Mouse (Mus musculus): ENCODE measurements around the gene Hoxa11.
A peak's percentile ranks its signal among the peaks of the same experiment; 100 is the strongest.

Hoxa11 gene

GRCm38 (mm10) chr6:52219234-52219942, 26.2 kb downstream of the Hoxa11 start:
- no peaks in the 10 kb centered on the region for H3K36me3 ChIP-seq (ENCODE audit: insufficient read depth, low read length)
- H3K27me3 ChIP-seq (ENCODE audit: insufficient read depth, low read length), result peaks cover 100% of the 10 kb centered on the region
- peaks cover 42% of the 10 kb centered on the region for H3K4me1 ChIP-seq (replicated peaks; ENCODE audit: low read depth, low read length)
- no peaks in the 10 kb centered on the region for H3K9me3 ChIP-seq (ENCODE audit: low read length)
- H3K4me3 ChIP-seq (replicated peaks; ENCODE audit: low read length), result no peak overlapping the region
- TF ChIP-seq CTCF (conservative IDR thresholded peaks at IDR 0.05; ENCODE audit: low read length) (no peak), NANOG (IDR thresholded peaks at IDR 0.05; ENCODE audit: borderline replicate concordance, low read length) (no peak), POU5F1 (IDR thresholded peaks at IDR 0.05; ENCODE audit: borderline replicate concordance, low read length) (no peak)

- TF ChIP-seq NANOG (IDR thresholded peaks at IDR 0.05; ENCODE audit: borderline replicate concordance, low read length) (no peak), POU5F1 (IDR thresholded peaks at IDR 0.05; ENCODE audit: borderline replicate concordance, low read length) (no peak), CTCF (conservative IDR thresholded peaks at IDR 0.05; ENCODE audit: low read length) (no peak)
- H3K9me3 ChIP-seq (ENCODE audit: low read length), result no peaks in the 10 kb centered on the region
- H3K36me3 ChIP-seq (ENCODE audit: insufficient read depth, low read length), result no peaks in the 10 kb centered on the region
- no peak overlapping the region for H3K4me3 ChIP-seq (replicated peaks; ENCODE audit: low read length)
- H3K4me1 ChIP-seq (replicated peaks; ENCODE audit: low read depth, low read length), result peaks cover 37% of the 10 kb centered on the region
- peaks cover 100% of the 10 kb centered on the region for H3K27me3 ChIP-seq (ENCODE audit: insufficient read depth, low read length)
Observed at GRCm38 (mm10) chr6:52218643-52219215, 26.9 kb downstream of the Hoxa11 start.

GRCm38 (mm10) chr6:52217895-52218642, 27.5 kb downstream of the Hoxa11 start:
- H3K27me3 ChIP-seq (ENCODE audit: insufficient read depth, low read length), result peaks cover 100% of the 10 kb centered on the region
- H3K4me1 ChIP-seq (replicated peaks; ENCODE audit: low read depth, low read length), result peaks cover 43% of the 10 kb centered on the region
- H3K9me3 ChIP-seq (ENCODE audit: low read length), result no peaks in the 10 kb centered on the region
- peak overlapping the region; percentile 71 for H3K4me3 ChIP-seq (replicated peaks; ENCODE audit: low read length)
- TF ChIP-seq CTCF (conservative IDR thresholded peaks at IDR 0.05; ENCODE audit: low read length), result no peak
- no peak for TF ChIP-seq NANOG (IDR thresholded peaks at IDR 0.05; ENCODE audit: borderline replicate concordance, low read length)
- no peak for TF ChIP-seq POU5F1 (IDR thresholded peaks at IDR 0.05; ENCODE audit: borderline replicate concordance, low read length)
- H3K36me3 ChIP-seq (ENCODE audit: insufficient read depth, low read length), result no peaks in the 10 kb centered on the region

- no peaks in the 10 kb centered on the region for H3K36me3 ChIP-seq (ENCODE audit: insufficient read depth, low read length)
- H3K4me3 ChIP-seq (replicated peaks; ENCODE audit: low read length), result peak overlapping the region; percentile 71
- TF ChIP-seq NANOG (IDR thresholded peaks at IDR 0.05; ENCODE audit: borderline replicate concordance, low read length), result no peak
- TF ChIP-seq POU5F1 (IDR thresholded peaks at IDR 0.05; ENCODE audit: borderline replicate concordance, low read length), result no peak
- no peak for TF ChIP-seq CTCF (conservative IDR thresholded peaks at IDR 0.05; ENCODE audit: low read length)
- H3K27me3 ChIP-seq (ENCODE audit: insufficient read depth, low read length), result peaks cover 100% of the 10 kb centered on the region
- H3K4me1 ChIP-seq (replicated peaks; ENCODE audit: low read depth, low read length), result peaks cover 49% of the 10 kb centered on the region
- H3K9me3 ChIP-seq (ENCODE audit: low read length), result no peaks in the 10 kb centered on the region
Observed at GRCm38 (mm10) chr6:52217459-52217768, 28.2 kb downstream of the Hoxa11 start.

- no peaks in the 10 kb centered on the region for H3K36me3 ChIP-seq (ENCODE audit: insufficient read depth, low read length)
- peaks cover 49% of the 10 kb centered on the region for H3K4me1 ChIP-seq (replicated peaks; ENCODE audit: low read depth, low read length)
- TF ChIP-seq NANOG (IDR thresholded peaks at IDR 0.05; ENCODE audit: borderline replicate concordance, low read length) (no peak), POU5F1 (IDR thresholded peaks at IDR 0.05; ENCODE audit: borderline replicate concordance, low read length) (no peak), CTCF (conservative IDR thresholded peaks at IDR 0.05; ENCODE audit: low read length) (no peak)
- peak overlapping the region; percentile 71 for H3K4me3 ChIP-seq (replicated peaks; ENCODE audit: low read length)
- H3K9me3 ChIP-seq (ENCODE audit: low read length), result no peaks in the 10 kb centered on the region
- H3K27me3 ChIP-seq (ENCODE audit: insufficient read depth, low read length), result peaks cover 100% of the 10 kb centered on the region
Observed at GRCm38 (mm10) chr6:52216691-52217458, 28.7 kb downstream of the Hoxa11 start.

- H3K4me1 ChIP-seq (replicated peaks; ENCODE audit: low read depth, low read length), result peaks cover 49% of the 10 kb centered on the region
- no peaks in the 10 kb centered on the region for H3K36me3 ChIP-seq (ENCODE audit: insufficient read depth, low read length)
- no peaks in the 10 kb centered on the region for H3K9me3 ChIP-seq (ENCODE audit: low read length)
- no peak overlapping the region for H3K4me3 ChIP-seq (replicated peaks; ENCODE audit: low read length)
- peaks cover 100% of the 10 kb centered on the region for H3K27me3 ChIP-seq (ENCODE audit: insufficient read depth, low read length)
- no peak for TF ChIP-seq CTCF (conservative IDR thresholded peaks at IDR 0.05; ENCODE audit: low read length)
- no peak for TF ChIP-seq NANOG (IDR thresholded peaks at IDR 0.05; ENCODE audit: borderline replicate concordance, low read length)
- no peak for TF ChIP-seq POU5F1 (IDR thresholded peaks at IDR 0.05; ENCODE audit: borderline replicate concordance, low read length)
Observed at GRCm38 (mm10) chr6:52215771-52216535, 29.7 kb downstream of the Hoxa11 start.

- no peaks in the 10 kb centered on the region for H3K9me3 ChIP-seq (ENCODE audit: low read length)
- peaks cover 50% of the 10 kb centered on the region for H3K4me1 ChIP-seq (replicated peaks; ENCODE audit: low read depth, low read length)
- H3K4me3 ChIP-seq (replicated peaks; ENCODE audit: low read length), result no peak overlapping the region
- H3K36me3 ChIP-seq (ENCODE audit: insufficient read depth, low read length), result no peaks in the 10 kb centered on the region
- peaks cover 99% of the 10 kb centered on the region for H3K27me3 ChIP-seq (ENCODE audit: insufficient read depth, low read length)
- TF ChIP-seq NANOG (IDR thresholded peaks at IDR 0.05; ENCODE audit: borderline replicate concordance, low read length) (no peak), POU5F1 (IDR thresholded peaks at IDR 0.05; ENCODE audit: borderline replicate concordance, low read length) (no peak), CTCF (conservative IDR thresholded peaks at IDR 0.05; ENCODE audit: low read length) (no peak)
Observed at GRCm38 (mm10) chr6:52215070-52215469, 30.5 kb downstream of the Hoxa11 start.

Data from E14TG2a.4 (cell line).